Mouse (Mus musculus): ENCODE measurements around the gene Mfsd12. TPM values are rescaled to one million over a fixed set of nuclear protein-coding genes. Genes with fewer than 3 reads are reported as not detected.

Gene Mfsd12
- polyA plus RNA-seq, 1 experiment: 33.1 TPM

DNA sequence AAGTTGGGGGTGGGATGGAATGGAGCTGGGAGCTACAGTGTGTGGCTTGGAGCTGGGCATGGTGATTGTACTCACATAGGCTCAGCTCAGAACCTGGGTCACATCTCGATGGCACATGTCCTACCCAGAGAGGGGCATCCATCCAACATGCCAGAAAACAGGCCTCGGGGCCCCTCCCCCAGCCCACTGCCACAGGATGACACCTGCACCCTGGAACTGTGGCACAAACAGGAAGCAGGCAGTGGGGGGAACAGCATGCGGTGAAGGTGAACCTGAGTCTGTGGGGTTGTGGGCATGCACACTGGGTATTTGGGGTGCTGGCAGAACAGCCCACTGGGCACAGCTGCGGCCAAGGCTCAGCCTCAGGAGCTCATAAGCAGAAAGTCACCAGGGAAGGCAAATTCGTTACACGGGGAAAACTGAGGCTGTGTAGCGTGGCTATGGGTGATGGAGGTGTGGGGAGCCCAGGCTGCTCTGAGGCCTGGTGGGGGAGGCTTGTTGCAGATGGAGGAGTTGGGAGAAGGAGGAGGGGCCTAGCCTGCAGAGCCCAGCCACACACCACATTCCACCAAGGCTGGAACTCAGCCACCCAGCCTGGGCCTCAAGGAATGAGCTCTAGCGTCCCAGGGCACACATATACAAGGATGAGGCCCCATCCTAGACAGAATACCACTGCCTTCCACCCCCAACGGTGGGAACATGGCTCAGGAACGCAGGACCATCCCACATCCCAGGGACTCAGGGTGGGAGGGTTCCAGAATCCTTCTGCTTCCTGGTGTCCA, 27.9 kb upstream of the Mfsd12 start:
- peak overlapping the region; percentile 27; the same call in 1 of the 2 replicates for H3K27ac ChIP-seq (ENCODE audit: control insufficient read depth, insufficient read depth, low read depth, low read length)
- no peaks in the 10 kb centered on the region for H3K27me3 ChIP-seq (ENCODE audit: control insufficient read depth, insufficient read depth, low read length)
- TF ChIP-seq POLR2A (IDR thresholded peaks at IDR 0.05; ENCODE audit: control insufficient read depth, low read depth, low read length) (no peak), CTCF (IDR thresholded peaks at IDR 0.05; ENCODE audit: control insufficient read depth, insufficient read depth, insufficient replicate concordance, low read depth, low read length) (no peak)
- peaks cover 7% of the 10 kb centered on the region for H3K4me1 ChIP-seq (ENCODE audit: control insufficient read depth, insufficient read depth, low read length)
- H3K36me3 ChIP-seq (ENCODE audit: control insufficient read depth, insufficient read depth, low read length): no peaks in the 10 kb centered on the region
- no peak overlapping the region for H3K4me3 ChIP-seq (ENCODE audit: control insufficient read depth, low read depth, low read length)

DNA sequence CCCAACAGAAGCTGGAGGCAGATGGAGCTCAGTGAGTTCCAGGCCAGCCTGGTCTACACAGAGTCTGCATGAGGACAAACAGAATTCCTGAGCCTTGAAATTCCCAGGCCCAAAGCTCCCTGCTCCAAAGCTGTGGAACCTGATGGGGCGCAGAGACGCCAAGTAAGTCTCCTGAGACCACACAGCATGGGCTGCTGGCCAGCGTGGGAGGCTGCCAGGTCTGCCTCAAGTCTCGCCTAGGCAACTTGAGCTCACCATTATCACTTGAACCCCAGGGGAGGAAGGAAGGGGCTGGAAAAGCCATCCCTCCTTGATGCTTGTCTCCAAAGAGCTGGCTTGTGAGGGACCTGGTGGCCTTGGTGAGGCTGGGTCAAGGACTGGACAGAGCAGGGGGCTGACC, 27.3 kb upstream of the Mfsd12 start:
- no peak overlapping the region for H3K27ac ChIP-seq (ENCODE audit: control insufficient read depth, insufficient read depth, low read depth, low read length)
- H3K4me3 ChIP-seq (ENCODE audit: control insufficient read depth, low read depth, low read length): no peak overlapping the region
- TF ChIP-seq POLR2A (IDR thresholded peaks at IDR 0.05; ENCODE audit: control insufficient read depth, low read depth, low read length): no peak
- no peak for TF ChIP-seq CTCF (IDR thresholded peaks at IDR 0.05; ENCODE audit: control insufficient read depth, insufficient read depth, insufficient replicate concordance, low read depth, low read length)
- no peaks in the 10 kb centered on the region for H3K27me3 ChIP-seq (ENCODE audit: control insufficient read depth, insufficient read depth, low read length)
- peaks cover 7% of the 10 kb centered on the region for H3K4me1 ChIP-seq (ENCODE audit: control insufficient read depth, insufficient read depth, low read length)
- H3K36me3 ChIP-seq (ENCODE audit: control insufficient read depth, insufficient read depth, low read length): no peaks in the 10 kb centered on the region

DNA sequence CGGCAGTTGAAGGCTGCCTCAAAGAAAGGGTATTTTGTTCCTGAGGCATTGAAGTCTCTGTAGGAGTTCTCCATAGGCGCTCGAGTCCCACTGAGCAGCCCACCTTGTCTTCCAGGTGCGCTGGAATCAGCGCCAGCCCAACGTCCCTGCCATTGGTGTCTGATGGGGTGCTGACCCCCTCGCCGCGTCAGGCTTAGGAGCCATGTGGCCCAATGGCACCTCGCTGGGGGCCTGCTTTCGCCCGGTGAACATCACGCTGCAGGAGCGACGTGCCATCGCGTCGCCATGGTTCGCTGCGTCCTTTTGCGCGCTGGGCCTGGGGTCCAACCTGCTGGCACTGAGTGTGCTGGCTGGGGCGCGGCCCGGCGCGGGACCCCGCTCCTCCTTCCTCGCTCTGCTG, 25.0 kb upstream of the Mfsd12 start:
- no peak overlapping the region for H3K27ac ChIP-seq (ENCODE audit: control insufficient read depth, insufficient read depth, low read depth, low read length)

DNA sequence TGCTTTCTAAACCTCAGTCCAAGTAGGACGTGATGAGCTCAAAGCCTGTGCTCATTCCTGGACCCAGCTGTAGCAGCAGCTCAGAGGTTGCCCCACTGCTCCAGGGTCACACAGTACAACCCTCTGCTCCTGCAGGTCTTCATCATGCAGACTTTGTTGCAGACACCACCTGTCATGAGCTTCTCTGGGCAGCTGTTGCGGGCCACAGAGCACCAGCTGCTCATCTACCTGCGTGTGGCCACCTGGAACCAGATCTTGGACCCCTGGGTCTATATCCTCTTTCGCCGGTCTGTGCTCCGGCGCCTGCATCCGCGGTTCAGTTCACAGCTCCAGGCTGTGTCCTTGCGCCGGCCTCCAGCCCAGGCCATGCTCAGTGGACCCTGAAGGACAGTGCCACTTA, 23.0 kb upstream of the Mfsd12 start:
- Histone ChIP-seq H3K4me1 (ENCODE audit: control insufficient read depth, insufficient read depth, low read length) (peaks cover 30% of the 10 kb centered on the region), H3K27me3 (ENCODE audit: control insufficient read depth, insufficient read depth, low read length) (no peaks in the 10 kb centered on the region), H3K4me3 (ENCODE audit: control insufficient read depth, low read depth, low read length) (no peak overlapping the region), H3K36me3 (ENCODE audit: control insufficient read depth, insufficient read depth, low read length) (no peaks in the 10 kb centered on the region), H3K27ac (ENCODE audit: control insufficient read depth, insufficient read depth, low read depth, low read length) (no peak overlapping the region)
- TF ChIP-seq CTCF (IDR thresholded peaks at IDR 0.05; ENCODE audit: control insufficient read depth, insufficient read depth, insufficient replicate concordance, low read depth, low read length) (no peak), POLR2A (IDR thresholded peaks at IDR 0.05; ENCODE audit: control insufficient read depth, low read depth, low read length) (no peak)

More for the DNA sequence above, 25.0 kb upstream of the Mfsd12 start:
- TF ChIP-seq CTCF (IDR thresholded peaks at IDR 0.05; ENCODE audit: control insufficient read depth, insufficient read depth, insufficient replicate concordance, low read depth, low read length): no peak
- no peak for TF ChIP-seq POLR2A (IDR thresholded peaks at IDR 0.05; ENCODE audit: control insufficient read depth, low read depth, low read length)
- Histone ChIP-seq H3K27me3 (ENCODE audit: control insufficient read depth, insufficient read depth, low read length) (no peaks in the 10 kb centered on the region), H3K4me1 (ENCODE audit: control insufficient read depth, insufficient read depth, low read length) (peaks cover 20% of the 10 kb centered on the region), H3K36me3 (ENCODE audit: control insufficient read depth, insufficient read depth, low read length) (no peaks in the 10 kb centered on the region), H3K4me3 (ENCODE audit: control insufficient read depth, low read depth, low read length) (peak overlapping the region; percentile 53)

GRCm38 (mm10) chr10:81335393-81336340, 21.6 kb upstream of the Mfsd12 start:
- no peak overlapping the region for H3K4me3 ChIP-seq (ENCODE audit: control insufficient read depth, low read depth, low read length)
- peaks cover 36% of the 10 kb centered on the region for H3K4me1 ChIP-seq (ENCODE audit: control insufficient read depth, insufficient read depth, low read length)
- H3K27ac ChIP-seq (ENCODE audit: control insufficient read depth, insufficient read depth, low read depth, low read length): no peak overlapping the region
- H3K27me3 ChIP-seq (ENCODE audit: control insufficient read depth, insufficient read depth, low read length): no peaks in the 10 kb centered on the region
- TF ChIP-seq CTCF (IDR thresholded peaks at IDR 0.05; ENCODE audit: control insufficient read depth, insufficient read depth, insufficient replicate concordance, low read depth, low read length): no peak
- TF ChIP-seq POLR2A (IDR thresholded peaks at IDR 0.05; ENCODE audit: control insufficient read depth, low read depth, low read length): no peak
- no peaks in the 10 kb centered on the region for H3K36me3 ChIP-seq (ENCODE audit: control insufficient read depth, insufficient read depth, low read length)

DNA sequence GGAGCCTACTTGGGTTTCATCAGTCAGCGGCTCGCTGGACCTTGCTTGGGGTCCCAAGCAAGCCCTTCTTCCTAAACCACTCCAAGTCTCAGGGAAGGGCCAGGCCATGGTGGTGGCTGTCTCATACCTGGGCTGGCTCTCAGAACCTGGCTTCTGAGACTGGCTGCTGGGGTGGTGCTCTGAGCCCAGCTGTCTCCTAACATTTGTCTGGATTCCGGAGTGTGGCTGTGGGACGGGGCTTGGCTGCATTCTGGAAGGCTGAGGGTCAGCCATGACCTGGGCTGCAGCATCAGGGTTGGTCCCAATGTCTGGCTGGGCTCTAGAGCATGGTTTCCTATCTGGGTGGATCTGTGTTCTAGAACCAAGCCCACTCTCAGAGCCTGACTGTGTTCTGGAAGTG, 20.7 kb upstream of the Mfsd12 start:
- Histone ChIP-seq H3K4me3 (ENCODE audit: control insufficient read depth, low read depth, low read length) (no peak overlapping the region), H3K27me3 (ENCODE audit: control insufficient read depth, insufficient read depth, low read length) (no peaks in the 10 kb centered on the region), H3K4me1 (ENCODE audit: control insufficient read depth, insufficient read depth, low read length) (peaks cover 43% of the 10 kb centered on the region), H3K27ac (ENCODE audit: control insufficient read depth, insufficient read depth, low read depth, low read length) (no peak overlapping the region), H3K36me3 (ENCODE audit: control insufficient read depth, insufficient read depth, low read length) (no peaks in the 10 kb centered on the region)
- TF ChIP-seq POLR2A (IDR thresholded peaks at IDR 0.05; ENCODE audit: control insufficient read depth, low read depth, low read length): no peak
- no peak for TF ChIP-seq CTCF (IDR thresholded peaks at IDR 0.05; ENCODE audit: control insufficient read depth, insufficient read depth, insufficient replicate concordance, low read depth, low read length)
